Mouse (Mus musculus) heart, embryonic 10.5 days (tissue): ENCODE results near the gene Fcgrt. TPM values are rescaled to one million over a fixed set of nuclear protein-coding genes. Genes with fewer than 3 reads are reported as not detected.

Experiments
- DNase-seq: peaks from one replicate; pipeline ENCODE4 v3.0.0-alpha.2; 2017; ENCODE audit warnings: low spot score
- H3K27ac ChIP-seq: fragments of 300-500 bp; sonication (generic); 2 replicates; pipeline ENCODE4 v1.5.1; 2016; ENCODE audit warnings: mild to moderate bottlenecking
- H3K27me3 ChIP-seq: fragments of 300-500 bp; sonication (generic); 2 replicates; pipeline ENCODE4 v1.6.1; 2016; ENCODE audit warnings: mild to moderate bottlenecking; ENCODE audit not compliant: poor library complexity, insufficient read depth, severe bottlenecking
- H3K36me3 ChIP-seq: fragments of 300-500 bp; sonication (generic); 2 replicates; pipeline ENCODE4 v1.6.1; 2016; ENCODE audit warnings: mild to moderate bottlenecking, moderate library complexity
- H3K4me1 ChIP-seq: fragments of 300-500 bp; sonication (generic); 2 replicates; pipeline ENCODE4 v1.6.1; 2016; ENCODE audit warnings: mild to moderate bottlenecking
- H3K4me3 ChIP-seq: fragments of 300-500 bp; sonication (generic); 2 replicates; pipeline ENCODE4 v1.5.1; 2016; ENCODE audit warnings: mild to moderate bottlenecking, moderate library complexity
- H3K9me3 ChIP-seq: fragments of 300-500 bp; sonication (generic); 2 replicates; pipeline ENCODE4 v1.6.1; 2016; ENCODE audit warnings: mild to moderate bottlenecking, moderate library complexity
- WGBS: fragments of 180-500 bp; shearing (Covaris S2); methylation state at CpG from one replicate; pipeline ENCODE4 v1.1.7; 2016; 5-methylcytosine and 5-hydroxymethylcytosine counted together
- microRNA counts: library from miRNA; unstranded; fragments of <30 nt; microRNA quantifications from one replicate; lab custom pipeline; 2017
- microRNA-seq: library from miRNA; unstranded; fragments of <30 nt; microRNA quantifications from one replicate; pipeline ENCODE4, GENCODE M21; 2017
- polyA plus RNA-seq: library from polyadenylated mRNA; unstranded; fragments of >200 nt; fragmentation: Nextera tagmentation; extraction: Ambion mirVana; gene quantifications from 2 replicates; pipeline ENCODE4 v1.2.1, GENCODE M21; 2016

The Fcgrt gene
- polyA plus RNA-seq, 1 experiment from 2014 or later: 10.2 TPM

DNA sequence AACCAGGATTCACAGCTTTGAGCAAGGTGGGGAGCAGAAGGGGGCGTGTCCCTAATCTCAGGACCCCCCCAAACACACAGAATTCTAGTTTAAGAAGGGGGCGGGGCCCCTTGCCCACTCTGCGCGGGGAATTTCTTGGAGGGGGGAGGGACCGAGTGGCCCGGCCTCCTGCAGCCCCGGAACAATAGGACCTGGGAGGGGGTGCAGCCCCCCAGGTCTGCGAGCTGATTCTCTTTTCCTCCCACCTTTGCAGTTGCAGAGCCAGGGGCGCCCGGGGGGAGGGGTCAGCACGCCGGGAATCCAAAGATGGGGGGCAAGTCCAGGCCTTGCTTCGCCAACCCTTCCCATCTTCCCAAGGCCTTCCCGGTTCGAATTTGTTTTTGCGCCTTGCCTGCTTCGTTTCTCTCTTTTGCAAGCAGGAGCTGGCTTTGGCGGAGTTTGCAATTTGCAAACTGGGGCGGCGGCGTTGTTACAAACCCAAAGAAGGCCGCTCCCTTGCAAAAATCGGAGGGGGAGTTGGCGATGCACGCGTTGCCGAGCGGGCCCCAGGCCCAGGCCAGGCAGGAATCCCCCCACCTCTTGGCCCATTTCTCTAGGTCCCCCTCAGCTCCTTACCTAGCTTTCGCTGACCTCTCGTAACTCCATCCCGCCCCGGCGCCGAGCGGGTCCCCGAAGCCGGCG lies 51.3 kb downstream of the Fcgrt start:
- Histone ChIP-seq H3K9me3 (no peaks in the 10 kb centered on the region), H3K4me3 (peak overlapping the region; percentile 78), H3K4me1 (peaks cover 57% of the 10 kb centered on the region), H3K27me3 (no peaks in the 10 kb centered on the region), H3K27ac (peak overlapping the region; percentile 99), H3K36me3 (peaks cover 41% of the 10 kb centered on the region)
- under 1% methylated on average over 38 of the region's 38 CpGs for WGBS
- DNase-seq: no peak

DNA sequence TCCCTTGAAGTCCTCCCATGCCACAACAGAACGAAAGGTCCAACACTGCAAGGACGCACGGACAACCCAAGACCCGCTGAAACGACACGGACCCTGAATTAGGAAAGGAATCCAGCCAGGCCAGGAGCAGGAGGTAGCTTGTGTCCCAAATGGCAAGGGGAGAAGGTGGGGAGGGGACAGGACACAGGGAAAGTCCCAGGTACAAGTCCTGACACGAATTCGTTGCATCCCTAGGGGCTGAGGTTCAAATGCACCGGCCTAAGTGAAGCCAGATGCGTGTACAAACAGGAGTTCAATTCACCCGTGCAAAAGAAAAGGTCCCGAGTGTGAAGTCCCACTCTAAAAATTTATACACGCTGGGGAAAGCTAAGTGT lies 52.1 kb downstream of the Fcgrt start:
- peak overlapping the region; percentile 78 for H3K4me3 ChIP-seq
- 2% methylated on average over 13 of the region's 13 CpGs for WGBS
- no peak for DNase-seq
- H3K27me3 ChIP-seq: no peaks in the 10 kb centered on the region
- peaks cover 60% of the 10 kb centered on the region for H3K4me1 ChIP-seq
- peaks cover 47% of the 10 kb centered on the region for H3K36me3 ChIP-seq
- H3K27ac ChIP-seq: peak overlapping the region; percentile 99
- H3K9me3 ChIP-seq: no peaks in the 10 kb centered on the region

DNA sequence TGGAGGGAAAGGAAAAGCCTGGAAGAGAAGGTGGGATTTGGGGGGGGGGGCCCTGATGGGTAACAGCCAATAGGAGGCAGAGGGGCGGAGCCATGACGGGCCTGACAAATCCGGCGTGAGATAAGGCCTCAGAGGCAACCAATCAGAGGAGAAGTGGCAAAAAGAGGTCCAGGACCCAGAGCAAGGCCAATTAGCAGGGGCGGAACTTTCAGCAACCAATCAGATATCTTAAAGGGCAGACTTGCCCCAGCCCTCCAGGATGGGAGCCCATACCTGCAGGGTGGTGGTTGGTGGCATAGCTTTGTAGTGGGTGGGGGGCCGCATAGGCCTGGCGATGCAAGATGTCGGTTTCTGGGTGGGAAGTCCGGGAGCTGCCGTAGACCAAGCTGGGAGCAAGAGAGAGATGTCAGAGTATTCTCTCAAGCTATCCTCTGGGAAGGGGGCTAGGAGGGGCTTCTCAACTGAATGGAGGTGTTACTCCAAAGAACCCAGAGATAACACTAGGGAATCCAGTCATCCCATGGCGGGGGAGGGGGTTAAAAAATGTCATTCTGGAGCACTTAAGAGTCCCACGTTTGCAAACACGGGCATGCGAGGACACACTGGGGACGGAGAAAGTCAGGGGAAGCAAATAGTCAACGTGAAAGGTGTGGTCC lies 52.6 kb downstream of the Fcgrt start:
- Histone ChIP-seq H3K27me3 (no peaks in the 10 kb centered on the region), H3K36me3 (peaks cover 52% of the 10 kb centered on the region), H3K4me3 (peak overlapping the region; percentile 78), H3K27ac (peak overlapping the region; percentile 99; the same call in 1 of the 2 replicates), H3K4me1 (peaks cover 59% of the 10 kb centered on the region), H3K9me3 (no peaks in the 10 kb centered on the region)
- peak; percentile 95 for DNase-seq
- WGBS: 3% methylated on average over 16 of the region's 16 CpGs

DNA sequence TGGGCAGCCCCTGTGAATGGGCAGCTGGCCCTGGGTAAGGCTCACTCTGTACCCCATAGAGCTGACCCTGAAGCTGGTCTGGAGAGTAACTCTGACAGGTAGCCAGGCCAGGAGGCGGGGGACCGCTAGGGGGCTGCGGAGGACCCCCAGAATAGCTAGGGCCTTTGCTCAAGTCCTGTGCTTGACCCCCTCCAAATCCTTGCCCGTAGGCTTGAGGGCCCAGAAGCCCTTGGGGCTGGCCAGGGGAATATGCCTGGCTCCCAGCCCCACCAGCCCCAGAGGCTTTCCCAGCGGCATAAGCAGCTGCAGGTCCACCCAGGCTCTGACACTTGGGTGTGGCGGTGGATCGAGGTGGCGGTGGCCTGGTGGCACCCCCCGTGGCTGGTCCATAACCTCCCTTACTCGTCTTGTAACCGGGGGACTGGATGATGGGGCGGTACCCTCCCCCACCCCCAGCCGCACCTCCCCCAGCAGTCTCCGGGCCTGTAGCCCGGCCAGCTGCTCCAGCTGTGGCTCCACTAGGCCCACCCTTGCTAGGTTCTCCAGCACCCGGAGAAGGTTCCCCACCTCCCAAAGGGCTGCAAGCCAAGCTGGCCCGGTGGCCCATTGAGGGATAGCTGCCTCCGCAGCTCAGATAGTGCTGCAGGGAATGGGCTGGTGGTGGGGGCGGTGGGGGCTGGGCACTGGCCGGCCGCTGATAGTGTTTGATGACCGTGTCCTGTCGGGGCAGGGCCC lies 54.6 kb downstream of the Fcgrt start:
- Histone ChIP-seq H3K27ac (no peak overlapping the region), H3K4me1 (peaks cover 53% of the 10 kb centered on the region), H3K4me3 (no peak overlapping the region), H3K36me3 (peaks cover 72% of the 10 kb centered on the region), H3K27me3 (no peaks in the 10 kb centered on the region), H3K9me3 (no peaks in the 10 kb centered on the region)
- no peak for DNase-seq
- 90% methylated on average over 23 of the region's 23 CpGs for WGBS

DNA sequence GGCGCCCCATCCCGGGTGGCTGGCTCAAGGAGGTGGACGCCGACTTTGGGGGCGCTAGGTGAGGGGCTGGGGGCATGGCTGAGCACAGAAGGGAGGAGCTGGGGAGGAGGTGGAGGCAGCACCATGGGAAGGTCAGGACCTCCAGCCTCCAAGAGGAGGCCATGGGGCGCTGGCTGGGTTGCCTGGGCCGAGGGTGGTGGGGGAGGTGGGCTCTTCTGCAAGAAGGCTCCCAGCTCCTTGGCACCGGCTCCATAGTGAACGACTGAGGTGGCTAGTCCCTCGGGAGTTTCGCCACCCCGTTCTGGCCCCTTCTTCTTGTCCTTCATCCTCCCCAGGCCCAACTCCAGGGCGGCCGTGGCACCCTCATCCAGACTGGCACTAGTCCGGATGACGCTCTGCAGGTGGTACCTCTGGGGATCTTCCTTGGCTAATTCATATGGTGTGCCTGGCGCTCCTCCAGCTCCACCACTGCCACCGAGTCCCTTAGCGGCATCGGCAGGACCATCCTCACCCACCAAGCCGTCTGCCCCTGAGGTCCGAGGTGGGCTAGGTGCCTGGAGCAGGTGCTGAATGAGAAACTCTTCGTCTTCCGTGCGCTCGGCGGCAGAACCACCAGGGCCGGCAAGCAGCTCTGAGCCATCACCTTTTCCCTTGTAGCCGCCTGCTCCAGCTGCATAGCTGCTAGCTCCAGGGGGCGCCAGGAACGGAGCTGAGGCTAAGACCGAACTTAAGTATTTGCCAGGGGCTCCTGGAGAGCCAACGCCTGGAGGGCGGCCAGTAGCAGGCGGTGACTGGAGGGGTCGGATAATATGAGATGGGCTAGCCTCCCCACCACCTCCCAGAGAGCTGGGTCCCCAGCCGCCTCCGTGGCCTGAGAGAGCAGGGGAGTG lies 55.4 kb downstream of the Fcgrt start:
- no peak for DNase-seq
- no peak overlapping the region for H3K4me3 ChIP-seq
- peaks cover 80% of the 10 kb centered on the region for H3K36me3 ChIP-seq
- 93% methylated on average over 38 of the region's 38 CpGs for WGBS
- no peaks in the 10 kb centered on the region for H3K27me3 ChIP-seq
- no peaks in the 10 kb centered on the region for H3K9me3 ChIP-seq
- H3K4me1 ChIP-seq: peaks cover 48% of the 10 kb centered on the region
- no peak overlapping the region for H3K27ac ChIP-seq

DNA sequence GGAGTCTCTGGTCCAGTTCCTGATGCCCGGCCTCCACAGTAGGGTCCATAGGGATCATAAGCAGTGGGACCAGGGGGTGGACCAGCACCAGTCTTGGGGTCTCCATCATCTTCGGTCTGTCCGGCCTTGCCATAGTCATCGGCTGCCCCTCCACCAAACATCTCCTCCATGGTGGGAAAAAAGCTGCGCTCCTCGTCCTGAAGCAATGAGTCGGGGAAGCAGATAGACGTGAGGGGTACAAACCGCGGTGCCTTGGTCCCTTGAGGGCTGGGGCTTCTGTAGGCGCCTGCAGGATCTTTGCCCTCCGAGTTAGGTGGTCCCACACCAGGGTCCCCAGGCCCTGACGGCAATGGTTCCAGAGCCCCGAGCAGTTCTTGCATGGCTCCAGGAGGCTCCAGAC lies 56.2 kb downstream of the Fcgrt start:
- Histone ChIP-seq H3K27me3 (no peaks in the 10 kb centered on the region), H3K36me3 (peaks cover 88% of the 10 kb centered on the region), H3K9me3 (no peaks in the 10 kb centered on the region), H3K4me3 (no peak overlapping the region), H3K4me1 (peaks cover 48% of the 10 kb centered on the region), H3K27ac (no peak overlapping the region)
- 95% methylated on average over 14 of the region's 14 CpGs for WGBS
- DNase-seq: no peak

DNA sequence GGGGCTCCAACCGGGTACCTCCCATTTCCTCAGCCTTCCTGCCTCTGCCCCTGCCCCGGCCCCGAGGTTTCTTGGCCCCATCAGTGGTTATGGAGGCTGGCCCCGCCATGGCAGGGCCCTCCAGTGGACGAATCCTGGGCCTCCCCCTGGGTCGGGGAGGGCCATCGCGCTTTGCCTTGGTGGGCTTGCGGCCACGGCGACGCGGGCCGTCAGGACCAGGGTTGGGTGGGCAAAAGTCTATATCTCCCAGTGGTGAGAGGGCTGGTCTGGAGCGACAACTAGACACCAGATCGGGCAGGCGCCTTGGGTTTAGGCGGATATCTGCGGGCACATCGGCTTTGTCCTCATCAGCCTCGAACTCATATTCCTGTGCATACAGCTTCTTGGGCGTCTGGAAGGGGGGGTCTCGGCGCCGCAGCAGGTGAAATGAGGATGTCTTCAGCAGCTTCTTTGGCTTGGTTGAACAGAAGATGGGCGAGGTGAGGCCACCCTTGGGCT lies 56.7 kb downstream of the Fcgrt start:
- Histone ChIP-seq H3K4me1 (peaks cover 45% of the 10 kb centered on the region), H3K4me3 (0 out of 2 replicates have a peak overlapping the region, but pooled peaks have one; percentile 2), H3K27ac (no peak overlapping the region), H3K36me3 (peaks cover 93% of the 10 kb centered on the region), H3K9me3 (no peaks in the 10 kb centered on the region), H3K27me3 (no peaks in the 10 kb centered on the region)
- WGBS: 88% methylated on average over 26 of the region's 26 CpGs
- DNase-seq: no peak

DNA sequence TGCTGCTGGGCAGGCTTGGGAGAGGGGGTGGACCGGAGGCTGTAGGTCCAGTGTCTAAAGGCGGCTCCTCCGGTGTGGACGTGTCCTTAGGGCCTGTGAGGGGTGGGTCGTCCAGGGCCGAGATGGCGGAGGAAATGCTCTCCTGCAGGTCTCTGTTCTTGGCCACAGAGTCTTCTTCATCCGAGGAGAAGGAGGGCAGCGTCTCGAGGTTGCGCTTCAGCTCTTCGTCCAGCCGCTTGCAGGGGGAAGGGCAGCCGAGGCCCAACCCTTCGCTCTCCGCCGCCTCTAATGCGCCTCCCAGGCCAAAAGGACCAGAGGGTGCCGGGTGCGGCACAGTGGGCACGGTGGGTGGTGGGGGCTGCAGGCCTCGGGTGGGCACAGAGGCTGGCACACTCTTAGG lies 57.9 kb downstream of the Fcgrt start:
- no peak overlapping the region for H3K4me3 ChIP-seq
- no peak overlapping the region for H3K27ac ChIP-seq
- no peak for DNase-seq
- no peaks in the 10 kb centered on the region for H3K27me3 ChIP-seq
- WGBS: 93% methylated on average over 22 of the region's 22 CpGs
- H3K36me3 ChIP-seq: peaks cover 100% of the 10 kb centered on the region
- H3K4me1 ChIP-seq: peaks cover 33% of the 10 kb centered on the region
- H3K9me3 ChIP-seq: no peaks in the 10 kb centered on the region

DNA sequence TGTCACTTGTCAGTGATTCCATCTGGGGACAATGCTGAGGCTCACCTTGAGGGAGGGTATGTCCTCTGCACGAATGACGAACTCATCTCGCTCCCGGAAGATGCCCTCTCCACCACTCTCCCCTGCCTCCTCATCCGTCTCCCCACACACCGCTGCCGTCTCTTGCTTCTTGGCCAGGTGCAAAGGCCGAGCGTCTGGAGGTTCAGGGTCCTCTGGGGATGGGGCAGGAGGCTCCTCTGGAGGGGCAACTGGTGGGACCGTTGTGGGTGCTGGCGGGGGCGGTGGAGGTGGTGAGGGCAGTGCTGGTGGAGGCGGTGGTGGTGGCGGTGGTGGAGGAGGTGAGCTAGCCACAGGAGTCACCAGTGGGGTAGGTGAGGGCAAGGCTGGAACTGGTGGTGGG lies 60.3 kb downstream of the Fcgrt start:
- Histone ChIP-seq H3K27me3 (no peaks in the 10 kb centered on the region), H3K27ac (no peak overlapping the region), H3K4me3 (no peak overlapping the region), H3K36me3 (peaks cover 99% of the 10 kb centered on the region), H3K9me3 (no peaks in the 10 kb centered on the region), H3K4me1 (peaks cover 12% of the 10 kb centered on the region; the same call in 1 of the 2 replicates)
- WGBS: 96% methylated on average over 14 of the region's 14 CpGs
- no peak for DNase-seq

MicroRNA genes within 50 kb of the gene (microRNA counts, 519-probe panel; counts per million panel counts)
- not detected for microRNA mmu-miR-150 (lab: Ali Mortazavi, UCI)

Small RNA genes lying within 50 kb of the gene (microRNA-seq; reads per million reads assigned to microRNA genes)
- gene Mir150 (8.1 reads per million, percentile 23 among the genes with 10 or more reads in this experiment), gene Mir5121 (7.6 reads per million, percentile 22 among the genes with 10 or more reads in this experiment)

Other genes with a start within 250 kb of the Fcgrt start
- 28.5 and 29.7 TPM in 2 replicates for gene Pnkp, start 246.7 kb downstream of the Fcgrt start, polyA plus RNA-seq
- 258 and 316 TPM in 2 replicates for gene Ptov1, start 234.1 kb downstream of the Fcgrt start, polyA plus RNA-seq
- 90.5 and 95.6 TPM in 2 replicates for gene Med25, start 211.1 kb downstream of the Fcgrt start, polyA plus RNA-seq
- 14.2 and 14.9 TPM in 2 replicates for gene Fuz, start 207.8 kb downstream of the Fcgrt start, polyA plus RNA-seq
- 73.9 and 82.1 TPM in 2 replicates for gene Ap2a1, start 174.4 kb downstream of the Fcgrt start, polyA plus RNA-seq
- gene Tsks, start 160.6 kb downstream of the Fcgrt start, polyA plus RNA-seq: 0.25 TPM in 1 of 2 replicates, not detected in the other
- gene Cpt1c, start 129.0 kb downstream of the Fcgrt start, polyA plus RNA-seq: 11.7 and 19.1 TPM in 2 replicates
- gene Prmt1, start 117.3 kb downstream of the Fcgrt start, polyA plus RNA-seq: 563 and 740 TPM in 2 replicates
- gene Irf3, start 106.2 kb downstream of the Fcgrt start, polyA plus RNA-seq: 61.8 and 71.1 TPM in 2 replicates
- gene Bcl2l12, start 105.1 kb downstream of the Fcgrt start, polyA plus RNA-seq: 44.9 and 57.9 TPM in 2 replicates
- gene Scaf1, start 87.5 kb downstream of the Fcgrt start, polyA plus RNA-seq: 40.5 and 41.0 TPM in 2 replicates
- 50.5 and 57.5 TPM in 2 replicates for gene Rras, start 85.9 kb downstream of the Fcgrt start, polyA plus RNA-seq
- gene Prr12, start 51.0 kb downstream of the Fcgrt start, polyA plus RNA-seq: 8.8 and 13.3 TPM in 2 replicates
- 59.9 and 65.2 TPM in 2 replicates for gene Nosip, start 41.4 kb downstream of the Fcgrt start, polyA plus RNA-seq
- gene Prrg2, start 41.2 kb downstream of the Fcgrt start, polyA plus RNA-seq: 15.0 and 16.8 TPM in 2 replicates
- 270 and 314 TPM in 2 replicates for gene Rcn3, start 11.6 kb downstream of the Fcgrt start, polyA plus RNA-seq
- 1,266 and 1,534 TPM in 2 replicates for gene Rps11, start 20.6 kb upstream of the Fcgrt start, polyA plus RNA-seq
- 873 and 1,060 TPM in 2 replicates for gene Rpl13a, start 24.9 kb upstream of the Fcgrt start, polyA plus RNA-seq
- gene Gm45713, start 32.4 kb upstream of the Fcgrt start, polyA plus RNA-seq: 0.36 and 0.58 TPM in 2 replicates
- gene Flt3l, start 32.6 kb upstream of the Fcgrt start, polyA plus RNA-seq: 2.5 and 3.1 TPM in 2 replicates
- gene Pih1d1, start 50.5 kb upstream of the Fcgrt start, polyA plus RNA-seq: 97.8 and 102 TPM in 2 replicates
- 45.2 and 45.7 TPM in 2 replicates for gene Aldh16a1, start 50.7 kb upstream of the Fcgrt start, polyA plus RNA-seq
- gene Slc17a7, start 60.1 kb upstream of the Fcgrt start, polyA plus RNA-seq: 0.76 and 1.4 TPM in 2 replicates
- gene Gfy, start 75.7 kb upstream of the Fcgrt start, polyA plus RNA-seq: not detected in 2 replicates
- gene Pth2, start 77.1 kb upstream of the Fcgrt start, polyA plus RNA-seq: 0.41 TPM in 1 of 2 replicates, not detected in the other
- gene Ccdc155, start 101.0 kb upstream of the Fcgrt start, polyA plus RNA-seq: 0.69 and 0.88 TPM in 2 replicates
- 1.2 and 1.9 TPM in 2 replicates for gene Dkkl1, start 108.3 kb upstream of the Fcgrt start, polyA plus RNA-seq
- 161 and 210 TPM in 2 replicates for gene Tead2, start 111.9 kb upstream of the Fcgrt start, polyA plus RNA-seq
- gene Cd37, start 135.3 kb upstream of the Fcgrt start, polyA plus RNA-seq: 1.5 and 2.3 TPM in 2 replicates
- 0.50 and 0.83 TPM in 2 replicates for gene Slc6a16, start 137.2 kb upstream of the Fcgrt start, polyA plus RNA-seq
- gene Slc6a21, start 173.7 kb upstream of the Fcgrt start, polyA plus RNA-seq: not detected in 2 replicates
- 13.5 and 15.2 TPM in 2 replicates for gene Trpm4, start 229.9 kb upstream of the Fcgrt start, polyA plus RNA-seq
- 17.9 and 31.4 TPM in 2 replicates for gene Hrc, start 231.4 kb upstream of the Fcgrt start, polyA plus RNA-seq